Mouse (Mus musculus) skeletal muscle tissue, postnatal 0 days (tissue): ENCODE data around the gene Try4. TPM values are rescaled to one million over a fixed set of nuclear protein-coding genes. Genes with fewer than 3 reads are reported as not detected.

ENCODE experiments used
- polyA plus RNA-seq: library from polyadenylated mRNA; unstranded; fragments of >200 nt; fragmentation: Nextera tagmentation; extraction: Ambion mirVana; gene quantifications from 2 replicates; pipeline ENCODE4 v1.2.1, GENCODE M21; 2015

Gene Try4
- polyA plus RNA-seq = not detected in 2 replicates

GRCm38 (mm10) chr6:41301969-41302368, at the start of gene Try4:
Try4 (plus strand) TSS chr6:41302269.

GRCm38 (mm10) chr6:41316741-41317140, 14.7 kb downstream of the Try4 start, which contains the start of gene Try5:
Try5 (minus strand) TSS chr6:41316841.

GRCm38 (mm10) chr6:41353932-41354331, 51.9 kb downstream of the Try4 start, which contains the start of gene Try10:
Try10 (plus strand) TSS chr6:41354105.

Other genes with a start within 250 kb of the Try4 start
- gene Try5, start 14.6 kb downstream of the Try4 start, polyA plus RNA-seq = not detected in 2 replicates
- not detected in 2 replicates for gene Try10, start 51.8 kb downstream of the Try4 start, polyA plus RNA-seq
- gene Prss3, start 75.4 kb downstream of the Try4 start, polyA plus RNA-seq = not detected in 2 replicates
- not detected in 2 replicates for gene Gm5771, start 90.1 kb downstream of the Try4 start, polyA plus RNA-seq
- not detected in 2 replicates for gene Gm10334, start 143.9 kb downstream of the Try4 start, polyA plus RNA-seq
- not detected in 2 replicates for gene Prss1, start 156.7 kb downstream of the Try4 start, polyA plus RNA-seq
- gene Prss2, start 219.5 kb downstream of the Try4 start, polyA plus RNA-seq = not detected in 2 replicates